Mouse (Mus musculus) liver, adult 2 months (tissue): ENCODE measurements around the gene Araf.

ENCODE experiments used
- CTCF ChIP-seq: fragments of 200-500 bp; IDR thresholded peaks from 2 replicates; pipeline ENCODE4 v1.5.1; 2011; ENCODE audit warnings: low read depth, low read length, control low read depth
- POLR2A ChIP-seq: fragments of 200-500 bp; IDR thresholded peaks from 2 replicates; pipeline ENCODE4 v1.6.1; 2011; ENCODE audit warnings: low read length, control low read depth; ENCODE audit not compliant: insufficient read depth; ENCODE audit errors: extremely low read depth

DNA sequence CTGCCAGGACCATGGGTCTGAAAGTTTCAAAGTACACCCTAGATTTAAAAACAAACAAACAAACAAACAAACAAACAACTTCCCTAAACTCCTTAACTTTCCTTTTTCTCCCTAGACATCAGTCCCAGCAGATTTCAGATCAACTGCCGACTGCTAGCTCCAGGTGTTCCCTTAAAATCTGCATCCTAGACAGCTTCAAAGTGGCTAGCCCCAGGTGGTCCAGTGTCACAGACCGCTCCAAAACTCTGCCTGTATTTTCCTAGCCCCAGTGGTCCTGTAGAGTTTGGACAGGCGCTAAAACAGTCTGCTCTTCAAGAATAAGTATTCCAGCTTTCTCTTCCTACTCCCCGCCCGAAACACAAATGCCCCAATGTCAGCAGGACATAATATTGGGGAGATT, 3.4 kb upstream of the Araf start:
- TF ChIP-seq CTCF = no peak
- TF ChIP-seq POLR2A = no peak
